Mouse (Mus musculus) heart, adult 9 months (tissue): ENCODE measurements around the gene Fam216a.

ENCODE experiments used
- DNase-seq, 2 experiments: peaks; one replicate each; pipeline ENCODE4 v3.0.0; 2022; ENCODE audit warnings: low spot score in 2 of 2

The Fam216a gene

DNA sequence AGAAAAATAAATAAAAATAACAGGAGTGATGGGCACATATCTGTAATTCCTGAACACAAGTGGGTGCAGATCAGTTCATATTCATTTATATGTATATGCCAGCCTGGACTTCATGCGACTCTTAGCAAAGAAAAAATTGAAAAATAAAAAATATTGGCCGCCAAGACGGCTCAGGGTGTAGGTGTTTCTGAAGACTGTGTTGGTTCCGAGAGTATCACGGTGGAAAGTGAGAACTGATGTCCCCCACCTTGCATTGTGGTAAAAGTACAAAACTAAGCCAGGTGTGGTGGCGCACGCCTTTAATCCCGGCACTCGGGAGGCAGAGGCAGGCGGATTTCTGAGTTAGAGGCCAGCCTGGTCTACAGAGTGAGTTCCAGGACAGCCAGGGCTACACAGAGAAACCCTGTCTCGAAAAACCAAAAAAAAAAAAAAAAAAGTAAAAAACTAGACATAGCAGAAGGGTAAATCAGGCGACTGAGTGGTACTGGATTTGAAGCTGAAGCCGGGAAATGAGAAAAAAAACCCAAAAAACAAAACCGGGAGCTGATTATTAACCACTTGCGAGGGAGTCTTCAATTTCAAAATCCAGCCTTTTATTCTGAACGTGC lies 19.1 kb upstream of the Fam216a start:
- no peak for DNase-seq

DNA sequence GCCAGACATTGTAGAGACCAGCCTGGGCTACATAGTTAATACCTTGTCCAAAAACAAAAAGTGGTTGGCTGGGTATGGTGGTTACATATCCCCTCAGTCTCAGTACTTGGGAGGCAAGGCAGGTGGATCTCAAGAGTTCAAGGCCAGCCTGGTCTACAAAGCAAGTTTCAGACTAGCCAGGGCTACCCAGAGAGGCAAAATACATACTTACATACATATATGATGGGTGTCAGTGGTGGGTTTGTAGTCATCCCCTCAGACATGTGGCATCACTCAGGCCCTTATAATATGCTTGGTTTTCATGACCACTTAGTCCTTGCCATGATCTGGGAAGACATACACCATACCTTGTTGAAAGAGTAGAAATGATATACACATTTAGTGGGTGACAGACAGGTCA lies 18.5 kb upstream of the Fam216a start:
- DNase-seq = no peak

DNA sequence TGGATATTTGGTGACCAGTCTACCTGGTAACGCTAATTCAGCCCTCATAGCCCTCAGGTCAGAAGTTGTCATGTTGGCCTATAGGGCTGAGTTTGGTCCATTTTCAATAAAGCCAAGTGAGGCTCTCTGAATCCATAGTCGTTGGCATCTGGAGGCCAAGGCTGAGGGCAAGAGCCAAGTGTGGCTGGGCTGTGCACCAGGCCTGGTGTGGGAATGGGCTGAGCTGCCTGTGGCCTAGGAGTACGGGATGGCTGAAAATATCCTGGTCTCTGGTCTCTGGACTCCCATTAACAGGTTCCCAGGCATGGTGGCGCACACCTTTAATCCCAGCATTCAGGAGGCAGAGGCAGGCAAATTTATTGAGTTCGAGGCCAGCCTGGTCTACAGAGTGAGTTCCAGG lies 17.8 kb upstream of the Fam216a start:
- no peak for DNase-seq

DNA sequence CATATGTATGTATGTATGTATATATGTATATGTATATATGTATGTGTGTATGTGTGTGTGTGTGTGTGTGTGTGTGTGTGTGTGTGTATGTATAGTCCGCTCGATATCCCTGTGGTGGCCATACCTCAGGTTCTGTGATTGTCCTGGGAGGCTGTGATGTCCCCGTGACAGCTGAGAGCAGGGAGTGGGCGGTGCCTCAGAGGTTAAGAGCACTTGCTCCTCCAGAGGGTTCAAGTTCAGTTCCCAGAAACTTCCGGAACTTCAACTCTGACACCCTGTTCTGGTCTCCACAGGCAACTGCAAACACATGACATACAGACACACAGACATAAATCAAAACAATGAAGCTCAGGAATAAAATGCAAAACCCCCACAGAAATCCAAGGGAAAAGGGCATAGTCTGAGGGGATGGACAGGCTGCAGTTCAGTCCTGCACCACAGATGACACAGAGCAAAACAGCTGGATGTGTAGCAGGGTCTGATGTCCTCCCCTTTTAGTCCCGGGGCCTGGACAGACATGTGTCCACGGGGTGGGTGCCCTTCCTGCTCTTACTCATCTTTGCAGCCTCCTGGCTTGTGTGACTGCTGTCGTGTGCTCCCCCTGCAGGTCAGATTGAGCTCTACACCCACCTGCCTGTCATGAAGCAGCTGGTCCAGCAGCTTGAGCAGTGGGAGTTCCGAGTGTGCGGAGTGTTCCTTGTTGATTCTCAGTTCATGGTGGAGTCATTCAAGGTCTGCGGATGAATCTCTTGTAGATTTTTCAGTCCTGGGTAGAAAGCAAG lies 7.4 kb upstream of the Fam216a start:
- DNase-seq = peak in 1 of 2 experiments; percentile 58

DNA sequence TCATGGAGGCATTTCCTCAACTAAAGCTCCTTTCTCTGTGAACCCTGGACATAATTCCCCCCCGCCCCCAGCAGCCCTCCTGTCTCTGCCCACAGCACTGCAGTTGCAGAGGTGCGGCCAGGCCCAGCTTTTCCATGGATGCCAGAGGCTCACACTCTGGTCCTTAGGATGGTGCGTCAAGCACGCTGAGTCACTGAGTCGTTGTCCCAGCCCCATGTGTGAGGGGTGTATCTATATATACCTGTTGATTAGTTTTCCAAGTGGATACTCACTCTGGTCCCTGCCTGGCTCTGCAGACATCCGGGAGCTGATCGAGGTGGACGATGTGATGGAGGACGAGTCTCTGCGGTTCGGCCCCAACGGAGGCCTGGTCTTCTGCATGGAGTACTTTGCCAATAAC lies 6.0 kb upstream of the Fam216a start:
- DNase-seq = no peak

DNA sequence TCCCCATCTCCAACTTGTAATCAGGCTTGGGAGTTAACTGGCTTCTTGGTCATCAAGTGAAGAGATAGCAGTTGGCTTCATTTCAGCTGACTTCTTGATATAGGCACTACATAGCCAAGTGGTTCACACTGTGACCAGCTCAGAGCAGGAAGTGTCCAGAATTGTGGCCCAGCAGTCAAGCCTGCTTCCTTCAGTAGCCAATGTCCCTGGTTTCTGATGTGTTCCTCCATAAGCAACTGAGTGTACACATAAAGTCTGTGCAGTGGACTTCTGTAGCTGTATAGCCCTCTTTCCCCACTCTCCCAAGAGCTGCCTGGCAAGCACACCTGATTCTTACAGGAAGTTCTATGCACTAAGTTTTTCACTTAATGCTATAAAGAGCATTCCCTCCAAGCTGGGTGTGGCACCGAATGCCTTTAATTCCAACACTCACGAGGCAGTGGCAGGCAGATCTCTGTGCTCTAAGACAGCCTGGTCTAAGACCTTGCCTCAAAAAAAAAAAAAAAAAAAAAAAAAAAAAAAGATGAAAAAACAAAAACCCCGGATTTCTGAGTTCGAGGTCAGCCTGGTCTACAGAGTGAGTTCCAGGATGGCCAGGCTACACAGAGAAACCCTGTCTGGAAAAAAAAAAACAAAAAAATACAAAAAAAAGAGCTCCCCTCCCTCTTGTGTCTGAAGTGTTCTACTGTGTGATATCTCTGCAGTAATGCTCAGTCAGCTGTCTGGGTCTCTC lies 5.1 kb upstream of the Fam216a start:
- no peak for DNase-seq

DNA sequence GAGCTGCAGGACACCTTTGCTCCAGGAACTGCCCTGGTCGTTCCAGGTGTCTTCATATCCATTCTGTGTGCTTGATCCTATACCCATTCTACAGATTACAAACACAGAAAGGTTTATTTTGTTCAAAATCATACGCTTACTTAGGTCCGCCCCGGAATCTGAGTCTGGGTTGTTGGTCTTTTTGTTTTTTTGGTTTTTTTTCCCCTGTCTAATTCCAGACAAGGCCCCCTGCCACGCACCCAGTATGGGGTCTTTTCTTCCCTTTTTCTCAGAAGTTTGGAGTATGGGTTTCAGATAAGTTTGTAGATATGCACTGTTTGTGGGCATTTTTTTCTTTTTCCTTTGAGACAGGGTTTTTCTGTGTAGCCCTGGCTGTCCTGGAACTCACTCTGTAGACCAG lies 714 bp upstream of the Fam216a start:
- DNase-seq = no peak

DNA sequence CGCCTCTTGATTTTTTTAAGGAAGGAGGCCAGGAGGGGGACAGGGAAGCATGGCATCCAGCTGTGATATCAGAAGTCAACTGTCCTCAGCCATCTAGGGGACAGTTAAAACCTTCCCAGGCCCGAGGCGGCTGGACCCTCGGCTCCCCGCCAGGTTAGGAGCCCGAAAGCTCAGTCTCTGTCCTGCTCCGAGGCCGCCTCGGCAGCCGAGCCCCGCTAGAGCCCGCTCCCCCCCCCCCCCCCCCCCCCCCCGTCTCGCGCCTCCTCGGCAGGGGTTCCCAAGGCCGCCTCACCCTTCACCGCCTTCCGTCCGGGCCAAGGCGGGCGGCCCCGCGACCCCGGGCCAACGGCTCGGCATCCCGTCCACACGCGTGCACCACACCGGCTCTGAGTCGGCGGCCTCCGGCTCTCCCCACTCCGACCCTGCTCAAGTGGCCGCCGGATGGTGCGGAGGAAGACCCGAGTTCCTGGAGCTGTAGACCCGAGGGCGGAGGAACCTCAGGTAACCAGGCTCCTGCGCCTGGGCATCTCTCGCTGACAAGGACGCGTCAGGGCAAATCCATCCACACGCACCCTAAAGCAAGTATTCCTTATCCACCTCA lies 473 bp downstream of the Fam216a start, which contains the start of gene Gpn3:
Gene Gpn3 (plus strand): TSS at position 286 of the 601 bp plus-strand sequence.
- no peak for DNase-seq

DNA sequence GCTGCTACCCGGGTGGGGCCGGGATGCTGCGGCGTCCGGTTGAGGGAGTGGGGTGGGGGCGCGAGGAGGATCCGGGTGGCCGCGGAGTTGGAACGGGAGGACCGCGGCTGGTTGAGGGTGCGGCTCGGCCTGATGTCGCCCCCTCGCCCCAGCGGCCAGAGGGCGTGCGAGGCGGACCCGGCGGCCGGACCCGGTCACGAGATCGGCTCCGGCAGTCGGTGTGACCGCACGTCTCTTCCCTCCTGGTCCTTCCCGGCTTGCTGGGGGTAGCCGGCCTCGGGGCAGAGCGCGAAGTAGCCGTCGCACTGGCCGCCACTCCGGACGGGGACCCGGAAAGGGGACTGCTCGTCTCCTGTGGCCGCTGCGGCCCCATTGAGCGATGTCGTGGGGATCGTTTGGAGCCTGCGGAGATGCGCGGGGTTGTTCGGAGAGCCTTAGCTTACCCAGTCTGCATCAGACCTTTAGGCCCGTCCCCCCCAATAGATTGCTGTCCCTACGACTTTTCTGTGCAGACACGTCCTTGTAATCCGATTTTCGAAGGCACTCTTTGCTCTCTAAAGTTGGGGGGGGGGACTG lies 17.6 kb downstream of the Fam216a start:
- DNase-seq = no peak

DNA sequence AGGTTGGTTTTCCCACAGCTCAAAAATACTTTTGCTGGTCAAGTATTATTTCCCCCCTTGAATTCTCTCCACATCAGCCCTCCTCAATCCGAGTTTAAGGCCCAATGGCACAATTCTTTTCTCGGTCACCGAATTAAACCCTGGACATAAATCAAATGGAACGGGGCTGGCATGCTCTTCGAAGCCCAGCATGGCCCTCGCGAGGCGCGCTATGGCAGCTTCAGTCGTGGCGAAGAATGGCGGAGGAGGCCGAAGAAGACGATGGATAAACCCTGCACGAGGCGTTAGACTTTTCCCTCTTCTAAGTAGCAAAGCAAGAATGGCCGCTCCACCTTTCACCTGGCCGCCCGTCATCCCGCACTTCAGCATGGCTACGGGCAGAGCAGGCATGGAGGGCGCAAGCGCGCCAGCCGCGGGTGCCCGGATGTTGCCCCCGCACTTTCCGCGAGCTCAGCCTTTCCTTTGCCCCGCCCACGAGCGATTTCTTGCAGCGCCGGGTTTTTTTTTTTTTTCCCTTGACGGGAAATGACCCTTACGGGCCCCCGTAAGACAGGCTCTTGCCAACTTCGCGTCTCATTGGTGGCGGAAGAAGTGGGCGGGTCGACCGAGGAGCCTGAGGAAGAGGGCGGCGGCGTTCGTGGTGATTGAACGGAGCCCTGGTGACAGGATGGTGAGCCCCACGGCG lies 18.2 kb downstream of the Fam216a start, which contains the start of the genes Rad9b and Vps29:
Gene Rad9b (minus strand): TSS at position 427 of the 685 bp plus-strand sequence.
Gene Vps29 (plus strand): TSS at position 563 of the 685 bp plus-strand sequence.
- DNase-seq = peak; percentile 96 to 97

DNA sequence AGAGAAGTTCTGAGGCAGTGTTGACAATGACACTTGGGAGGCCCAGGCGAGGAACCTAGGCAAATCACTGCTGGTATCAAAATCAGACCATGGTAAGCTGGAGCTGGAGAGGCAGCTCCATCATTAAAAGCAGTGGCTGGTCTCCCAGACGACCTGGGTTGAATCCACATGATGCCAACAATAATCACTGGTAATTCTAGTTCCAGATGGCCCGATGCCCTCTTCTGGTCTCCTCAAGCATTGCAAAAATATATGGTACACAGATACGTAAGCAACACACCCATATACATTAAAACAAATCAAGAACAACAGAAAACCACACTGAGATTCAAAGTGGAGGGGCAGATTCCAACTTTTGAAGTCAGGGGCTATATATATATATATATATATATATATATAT lies 26.4 kb downstream of the Fam216a start:
- DNase-seq = no peak

DNA sequence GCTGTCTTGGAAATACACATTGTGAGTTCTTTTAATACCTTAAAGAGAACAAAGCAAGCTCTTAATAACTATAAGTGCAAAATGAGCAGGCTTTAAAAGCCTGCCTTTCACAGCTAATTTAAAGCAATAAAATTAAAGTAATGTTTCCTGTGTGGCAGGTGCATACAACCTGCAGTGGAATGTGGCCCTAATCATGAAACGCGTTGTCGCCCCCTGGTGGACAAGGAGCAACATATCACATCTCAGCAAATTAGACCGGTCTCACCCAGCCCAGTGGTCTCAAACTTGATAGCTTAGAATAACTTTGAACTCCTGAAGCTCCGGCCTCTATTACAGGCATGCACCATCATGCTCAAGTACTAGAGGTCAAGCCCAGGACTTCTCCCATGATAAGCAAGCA lies 27.9 kb downstream of the Fam216a start:
- peak; percentile 29 to 53 for DNase-seq

DNA sequence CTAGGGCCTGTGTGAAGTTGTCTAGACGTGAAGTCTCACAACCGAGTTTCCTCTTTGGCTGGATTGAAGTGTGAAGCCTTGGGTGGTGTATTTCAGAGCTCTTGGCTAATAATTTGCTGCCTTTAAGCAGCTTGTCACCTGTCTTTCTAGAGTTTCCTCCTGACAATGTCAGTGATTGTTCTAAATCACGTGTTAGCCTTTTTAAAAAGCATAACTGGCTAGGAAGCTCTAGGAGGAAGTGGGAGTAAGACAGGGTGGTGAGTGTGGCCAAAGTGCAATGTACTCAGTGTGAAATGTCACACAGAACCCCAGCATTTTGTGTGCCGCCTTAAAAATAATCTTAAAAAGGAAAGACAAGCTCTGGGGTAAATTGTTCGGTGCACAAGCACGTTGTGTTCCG lies 28.4 kb downstream of the Fam216a start:
- DNase-seq = no peak

DNA sequence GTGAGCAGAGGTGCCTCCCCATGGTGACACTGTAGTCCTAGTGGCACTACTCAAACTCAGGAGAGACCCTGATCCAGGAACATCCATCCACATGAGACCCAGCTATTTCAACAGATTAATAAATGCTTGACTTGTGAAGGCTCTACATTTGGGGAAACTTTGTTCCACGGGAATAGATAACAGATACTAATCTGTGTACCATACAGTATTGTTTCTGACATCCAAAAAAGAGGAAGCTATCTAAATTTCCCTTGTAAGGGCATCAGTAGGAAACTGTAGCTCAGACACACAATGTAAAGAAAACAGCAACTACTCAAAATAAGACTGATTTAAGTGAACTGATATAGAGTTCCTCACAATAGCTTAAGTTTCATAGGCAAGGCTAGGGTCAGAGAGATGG lies 29.3 kb downstream of the Fam216a start:
- no peak for DNase-seq

DNA sequence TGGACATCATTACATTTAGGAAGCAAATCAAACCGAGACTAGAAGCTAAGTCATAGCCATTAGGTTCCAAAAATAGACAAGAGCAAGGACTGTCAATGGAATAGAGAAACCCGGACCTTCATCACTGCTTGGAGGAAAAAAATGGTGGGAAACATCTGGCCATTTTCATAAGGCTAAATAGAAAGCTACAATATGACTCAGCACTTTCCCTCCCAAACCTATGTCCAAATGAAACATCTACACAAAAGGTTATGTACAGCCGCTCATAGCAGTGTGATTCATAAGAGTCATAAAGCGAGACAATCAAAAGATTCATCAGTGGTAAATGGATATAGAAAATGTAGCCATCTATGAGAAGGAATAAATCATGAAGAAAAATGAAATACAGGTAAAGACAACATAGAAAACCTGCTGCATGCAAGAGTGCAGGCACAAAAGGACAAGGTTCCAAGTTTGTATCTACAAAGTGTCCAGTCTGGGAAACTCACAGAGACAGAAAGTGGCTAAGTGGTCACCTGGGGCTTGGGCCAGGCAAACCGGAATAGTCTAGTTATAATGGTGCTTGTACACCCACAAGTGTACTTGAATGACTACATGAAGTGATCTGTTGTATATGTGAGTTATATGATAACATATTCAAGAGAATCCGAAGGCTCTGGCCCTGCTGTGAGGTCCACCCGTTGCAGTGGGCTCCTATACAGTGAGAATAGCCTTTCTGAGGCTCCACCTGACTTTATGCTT lies 35.4 kb downstream of the Fam216a start:
- no peak for DNase-seq

DNA sequence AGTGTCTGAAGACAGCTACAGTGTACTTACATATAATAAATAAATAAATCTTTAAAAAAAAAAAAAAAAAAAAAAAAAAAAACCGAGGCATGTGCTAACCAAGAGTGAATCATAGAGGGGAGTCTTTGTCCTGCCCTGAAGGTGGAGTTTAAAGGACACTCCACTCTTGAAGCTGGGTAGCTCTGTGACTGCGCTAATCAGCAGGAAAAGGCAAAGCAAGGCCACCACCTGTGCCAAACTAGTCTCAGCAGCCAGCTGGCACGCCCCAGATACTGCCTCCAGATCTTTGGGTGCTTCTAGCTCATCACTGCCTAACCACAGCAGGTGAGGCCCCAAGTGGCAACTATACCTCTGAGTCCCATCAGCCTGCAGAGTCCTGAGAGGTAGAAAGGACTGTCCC lies 37.5 kb downstream of the Fam216a start:
- DNase-seq = no peak

DNA sequence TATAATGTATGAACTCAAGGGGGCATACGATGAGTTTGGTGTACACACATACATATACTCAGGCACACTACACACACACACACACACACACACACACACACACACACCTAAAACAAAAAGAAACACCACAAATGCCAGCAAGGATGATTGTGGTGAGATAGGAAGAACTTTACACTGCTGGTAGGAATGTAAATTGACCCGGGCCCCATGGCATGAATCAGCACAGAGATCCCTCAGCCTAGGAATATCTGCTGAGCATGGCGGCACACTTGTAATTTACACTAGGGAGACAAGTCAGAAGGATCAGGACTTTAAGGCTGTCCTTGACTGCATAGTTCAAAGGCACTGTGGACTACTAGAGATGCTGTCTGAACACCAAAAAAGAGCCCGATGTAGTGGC lies 41.9 kb downstream of the Fam216a start:
- no peak for DNase-seq

DNA sequence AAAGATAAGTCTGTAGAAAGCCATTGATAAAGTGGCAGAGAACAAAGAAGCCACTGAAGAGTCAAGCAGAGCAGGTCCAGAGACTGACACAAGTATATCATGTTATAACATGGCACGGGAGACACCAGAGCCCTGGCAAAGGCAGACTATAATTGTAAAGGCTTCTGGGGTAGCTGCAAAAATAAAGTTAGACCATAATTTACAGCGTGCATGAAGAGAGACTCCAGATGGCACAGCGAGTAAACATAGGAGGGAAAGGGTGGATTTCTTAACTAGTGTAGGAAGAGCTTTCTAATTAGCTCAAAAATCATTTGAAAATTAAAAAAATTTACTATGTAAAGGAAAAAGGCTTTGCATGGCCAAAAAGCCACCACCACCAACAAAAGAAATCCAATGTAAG lies 44.9 kb downstream of the Fam216a start:
- DNase-seq = no peak

DNA sequence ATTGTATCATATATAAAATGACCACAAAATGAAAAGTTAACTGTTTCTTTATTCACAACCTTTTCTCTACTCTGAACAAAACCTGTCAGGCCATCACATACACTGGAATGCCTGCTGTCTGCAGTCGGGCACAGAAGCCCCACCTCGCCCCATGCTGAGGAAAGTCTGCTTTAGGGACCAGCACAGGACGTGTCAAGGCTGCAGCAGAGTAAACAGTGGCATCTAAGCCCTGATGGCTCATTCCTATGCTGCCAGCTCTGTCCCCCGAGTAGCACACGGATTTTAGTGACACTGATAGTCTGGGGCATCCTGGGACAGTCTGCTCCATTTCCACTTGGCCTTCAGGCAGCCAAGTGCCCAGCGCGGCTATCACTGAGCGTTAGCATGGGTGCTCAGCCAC lies 46.7 kb downstream of the Fam216a start:
- DNase-seq = no peak

DNA sequence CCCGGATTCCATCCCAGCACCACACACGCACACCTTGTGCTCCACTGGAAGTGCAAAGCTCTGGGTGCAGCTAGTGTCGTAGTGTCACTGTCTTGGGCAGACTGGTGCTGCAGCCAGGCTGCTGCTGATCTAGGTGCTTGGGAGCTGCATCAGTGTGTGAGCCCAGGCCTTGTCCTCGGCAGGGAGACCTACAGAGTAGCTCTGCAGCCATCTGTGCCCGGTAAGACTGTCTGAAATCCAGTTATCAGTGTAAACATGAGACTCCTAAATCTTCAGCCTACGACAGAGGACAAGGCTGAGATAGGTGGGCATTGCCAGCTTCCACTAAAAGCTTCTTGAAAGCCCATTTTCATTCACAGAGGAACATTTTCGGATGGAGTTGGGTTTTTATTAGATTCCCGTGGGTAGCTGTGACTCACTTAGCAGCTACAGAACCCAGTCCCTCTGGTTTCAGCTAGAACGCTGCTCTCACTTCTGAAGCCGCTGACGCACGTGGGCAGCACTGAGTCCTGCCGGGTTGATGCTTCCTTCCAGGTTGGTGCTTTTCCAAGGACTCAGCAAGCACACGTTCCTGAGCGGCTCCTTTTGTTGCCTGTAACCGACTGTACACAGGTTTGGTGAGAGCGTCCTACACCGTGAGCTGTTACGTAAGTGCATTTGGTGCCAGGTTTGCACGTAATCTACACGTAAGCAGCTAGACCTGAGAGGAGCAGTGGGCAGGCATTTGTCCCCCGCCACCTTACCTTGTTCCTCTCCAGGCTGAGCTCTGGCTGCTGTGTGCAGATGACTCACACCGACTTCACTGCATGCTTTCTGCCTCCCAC lies 47.3 kb downstream of the Fam216a start:
- DNase-seq = peak in 1 of 2 experiments; percentile 49
